Mouse (Mus musculus) brain, embryonic 14.5 days (tissue): Measurements from ENCODE around the gene Plekhn1.

Experiments used
- CTCF ChIP-seq: fragments of 200-500 bp; IDR thresholded peaks from 2 replicates; pipeline ENCODE4 v1.5.1; 2012; ENCODE audit warnings: inconsistent platforms, mild to moderate bottlenecking, moderate library complexity, borderline replicate concordance; ENCODE audit not compliant: insufficient read depth, insufficient read length; ENCODE audit errors: extremely low read depth
- POLR2A ChIP-seq: fragments of 200-500 bp; IDR thresholded peaks from 2 replicates; pipeline ENCODE4 v1.6.1; 2012; ENCODE audit warnings: mild to moderate bottlenecking, inconsistent platforms, borderline replicate concordance; ENCODE audit not compliant: poor library complexity, insufficient read depth, insufficient read length, severe bottlenecking; ENCODE audit errors: extremely low read depth

- no peak for TF ChIP-seq CTCF
- TF ChIP-seq POLR2A, result no peak
Observed at GRCm38 (mm10) chr4:156202462-156202893, 32.2 kb downstream of the Plekhn1 start.
